Mouse (Mus musculus): ENCODE data around the gene Chtop.

The Chtop gene

GRCm38 (mm10) chr3:90512276-90512675 lies 3.0 kb upstream of the Chtop start:
- DNase-seq (ENCODE audit: low spot score), result no peak

DNA sequence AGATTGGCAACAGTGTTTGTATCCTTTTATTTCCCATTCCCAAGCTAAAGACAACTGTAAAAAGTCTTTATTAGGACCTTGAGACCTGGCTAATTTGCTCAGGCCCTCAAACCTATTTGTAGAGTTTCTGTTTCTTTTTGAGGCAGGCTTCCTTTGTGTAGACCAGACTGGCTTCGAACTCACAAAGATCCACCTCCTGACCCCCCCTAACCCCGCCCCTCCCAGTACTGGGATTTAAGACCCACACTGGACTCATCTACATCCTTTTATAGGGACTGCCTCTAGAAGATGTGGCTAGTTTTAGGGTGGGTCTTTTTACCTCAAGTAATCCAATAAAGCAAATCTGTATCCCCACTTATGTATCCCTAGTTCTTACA lies 437 bp upstream of the Chtop start:
- no peak for DNase-seq (ENCODE audit: low spot score)

GRCm38 (mm10) chr3:90508287-90508949 lies 880 bp downstream of the Chtop start:
- DNase-seq (ENCODE audit: low spot score), result no peak

DNA sequence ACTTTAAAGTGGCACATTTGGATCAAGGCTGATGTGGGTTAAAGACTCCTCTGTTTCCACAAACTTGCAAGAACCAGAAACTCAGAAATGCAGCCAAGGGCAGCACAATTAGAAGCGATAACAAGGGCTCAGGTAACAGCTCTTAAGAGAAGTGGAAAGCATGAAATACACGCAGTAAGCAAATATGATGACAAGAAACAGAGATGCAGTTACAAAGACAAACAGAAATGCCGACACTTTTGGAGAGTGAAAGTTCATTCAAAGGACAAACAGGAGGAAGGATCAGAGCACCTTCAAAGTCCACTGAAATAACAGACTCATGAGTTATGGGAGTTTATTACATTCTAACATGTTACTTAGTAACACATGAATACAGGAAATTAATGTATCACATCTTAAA lies 2.9 kb downstream of the Chtop start:
- DNase-seq (ENCODE audit: low spot score), result no peak

GRCm38 (mm10) chr3:90505216-90505615 lies 4.1 kb downstream of the Chtop start:
- DNase-seq (ENCODE audit: low spot score), result no peak

GRCm38 (mm10) chr3:90503444-90503843 lies 5.9 kb downstream of the Chtop start:
- DNase-seq (ENCODE audit: low spot score), result no peak

DNA sequence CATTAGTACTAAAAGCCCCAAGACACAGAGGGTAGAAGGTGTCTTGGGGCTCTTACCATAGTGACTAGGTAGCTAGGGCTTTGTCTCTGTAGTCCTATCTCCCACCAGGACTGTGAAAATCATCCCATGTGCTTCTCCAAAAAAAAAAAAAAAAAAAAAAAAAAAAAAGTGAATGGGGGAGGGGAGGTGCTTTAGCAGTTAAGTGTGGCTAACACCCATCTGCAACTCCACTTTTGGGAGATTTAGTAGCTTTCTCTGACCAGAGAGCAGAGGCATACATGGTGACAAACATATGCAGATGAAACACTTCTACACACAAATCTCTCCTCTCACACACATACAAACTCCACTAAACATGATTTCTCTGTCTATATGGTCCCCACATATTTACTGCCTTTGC lies 11.7 kb downstream of the Chtop start:
- DNase-seq (ENCODE audit: low spot score), result no peak

DNA sequence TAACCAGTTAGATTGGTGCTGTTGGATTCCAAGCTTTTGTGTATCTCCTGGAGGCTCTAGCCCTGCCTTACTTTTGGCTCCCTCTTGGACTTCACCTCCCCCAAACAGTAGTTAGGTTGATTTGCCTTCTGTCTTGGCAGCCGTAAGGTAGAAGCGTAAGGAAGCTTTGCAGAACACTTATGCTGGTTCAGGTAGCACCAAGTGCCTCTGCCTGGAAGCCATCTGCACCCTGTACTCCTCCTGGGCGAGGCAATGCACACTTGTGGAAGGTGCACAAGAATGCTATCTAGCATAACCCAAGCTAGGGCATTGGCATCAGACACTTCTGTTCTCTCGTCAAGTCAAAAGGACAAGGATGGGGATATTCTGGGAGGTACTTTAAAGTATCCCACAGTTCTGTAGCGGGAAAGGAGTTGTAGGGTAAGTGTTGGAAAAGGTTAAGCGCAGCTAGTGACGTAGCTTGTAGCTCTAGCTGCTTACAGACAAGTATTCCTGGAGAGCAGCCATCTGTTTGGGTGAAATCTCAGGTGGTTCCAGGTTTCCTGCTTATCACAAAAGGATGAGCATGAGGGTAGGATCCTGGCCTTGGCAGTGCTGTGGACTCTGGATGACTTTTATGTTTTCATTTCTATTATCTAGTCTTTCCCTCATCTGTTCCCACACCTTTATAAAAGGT lies 13.3 kb downstream of the Chtop start:
- DNase-seq (ENCODE audit: low spot score), result no peak

GRCm38 (mm10) chr3:90493831-90494540 lies 15.3 kb downstream of the Chtop start:
- no peak for DNase-seq (ENCODE audit: low spot score)

DNA sequence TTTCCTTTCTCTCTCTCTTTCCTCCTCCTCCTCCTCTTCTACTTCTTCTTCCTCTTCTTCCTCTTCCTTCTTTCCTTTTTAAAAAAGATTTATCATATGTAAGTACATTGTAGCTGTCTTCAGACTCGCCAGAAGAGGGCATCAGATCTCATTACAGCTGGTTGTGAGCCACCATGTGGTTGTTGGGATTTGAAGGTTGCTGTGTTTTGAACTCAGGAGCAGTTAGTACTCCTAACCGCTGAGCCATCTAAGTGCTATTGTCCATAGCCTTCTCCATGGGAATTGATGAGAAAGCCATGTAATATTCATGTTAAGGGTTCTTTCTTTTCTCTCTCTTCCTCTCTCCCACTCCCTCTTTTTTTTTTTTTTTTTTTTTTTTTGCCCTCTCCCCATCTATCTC lies 17.9 kb downstream of the Chtop start:
- DNase-seq (ENCODE audit: low spot score), result peak; percentile 45

GRCm38 (mm10) chr3:90490696-90491256 lies 18.5 kb downstream of the Chtop start, which contains the start of gene Snapin:
TSS of gene Snapin (minus strand) at chr3:90491033.
- peak; percentile 97 for DNase-seq (ENCODE audit: low spot score)

- DNase-seq (ENCODE audit: low spot score), result no peak
Measured at GRCm38 (mm10) chr3:90488576-90488975, 20.7 kb downstream of the Chtop start.

- DNase-seq (ENCODE audit: low spot score), result no peak
Measured at GRCm38 (mm10) chr3:90486998-90487397, 22.3 kb downstream of the Chtop start.

- peak; percentile 98 for DNase-seq (ENCODE audit: low spot score)
Measured at GRCm38 (mm10) chr3:90475831-90476611, 33.3 kb downstream of the Chtop start, which contains the start of gene Ilf2. TSS of gene Ilf2 (plus strand) at chr3:90476126.

DNA sequence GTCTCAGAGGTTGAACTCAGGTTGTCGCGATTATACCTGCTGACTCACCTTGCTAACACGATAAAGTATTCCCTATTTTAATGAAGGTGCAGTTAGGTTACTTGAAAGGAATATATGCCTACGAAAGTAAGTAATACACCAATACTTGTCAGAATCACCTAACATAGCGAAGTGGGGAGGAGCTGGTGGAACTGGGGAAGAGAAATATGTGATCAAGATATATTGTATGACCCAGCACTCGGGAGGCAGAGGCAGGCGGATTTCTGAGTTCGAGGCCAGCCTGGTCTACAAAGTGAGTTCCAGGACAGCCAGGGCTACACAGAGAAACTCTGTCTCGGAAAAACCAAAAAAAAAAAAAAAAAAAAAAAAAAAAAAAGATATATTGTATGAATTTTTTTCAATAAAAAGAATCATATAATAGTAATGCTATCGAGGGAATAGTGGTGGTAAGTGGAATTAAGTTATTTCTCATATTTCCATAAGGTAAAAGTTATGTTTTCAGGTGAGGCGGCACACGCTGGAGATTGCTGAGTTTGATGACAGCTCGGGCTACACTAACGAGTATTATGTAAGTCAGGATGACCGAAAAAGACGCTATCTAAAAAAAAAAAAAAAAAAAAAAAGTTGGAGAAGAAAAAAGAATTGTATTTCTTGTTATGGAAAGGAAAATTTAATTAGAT lies 34.0 kb downstream of the Chtop start:
- no peak for DNase-seq (ENCODE audit: low spot score)

DNA sequence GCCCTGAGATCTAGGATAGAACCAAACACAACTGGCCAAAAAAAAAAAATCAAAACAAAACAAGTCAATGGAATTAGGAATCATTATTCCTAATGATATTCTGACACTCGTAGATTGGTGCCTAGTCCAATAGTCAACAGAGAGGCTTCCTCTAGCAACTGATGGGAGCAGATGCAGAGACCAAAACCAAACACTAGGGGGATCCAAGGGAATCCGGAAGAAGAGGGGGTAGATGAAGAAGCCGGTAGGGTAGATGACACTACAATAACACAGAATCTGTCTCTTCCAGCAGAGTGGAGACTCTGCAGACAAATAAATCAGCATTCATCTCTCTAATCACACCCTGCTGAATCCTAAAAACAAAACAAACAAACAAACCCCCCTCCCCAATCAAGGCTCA lies 37.1 kb downstream of the Chtop start:
- DNase-seq (ENCODE audit: low spot score), result peak; percentile 30

GRCm38 (mm10) chr3:90467618-90468300 lies 41.5 kb downstream of the Chtop start:
- DNase-seq (ENCODE audit: low spot score), result no peak

GRCm38 (mm10) chr3:90466311-90466766 lies 43.0 kb downstream of the Chtop start:
- DNase-seq (ENCODE audit: low spot score), result peak; percentile 89

- DNase-seq (ENCODE audit: low spot score), result peak; percentile 47
Measured at GRCm38 (mm10) chr3:90465686-90466310, 43.5 kb downstream of the Chtop start, which contains the start of gene Npr1. TSS of gene Npr1 (minus strand) at chr3:90465866.

- peak; percentile 15 for DNase-seq (ENCODE audit: low spot score)
Measured at GRCm38 (mm10) chr3:90465081-90465685, 44.1 kb downstream of the Chtop start.
